16 mouse cellular contexts compared by ENCODE assay signal in the genomic region with DNA sequence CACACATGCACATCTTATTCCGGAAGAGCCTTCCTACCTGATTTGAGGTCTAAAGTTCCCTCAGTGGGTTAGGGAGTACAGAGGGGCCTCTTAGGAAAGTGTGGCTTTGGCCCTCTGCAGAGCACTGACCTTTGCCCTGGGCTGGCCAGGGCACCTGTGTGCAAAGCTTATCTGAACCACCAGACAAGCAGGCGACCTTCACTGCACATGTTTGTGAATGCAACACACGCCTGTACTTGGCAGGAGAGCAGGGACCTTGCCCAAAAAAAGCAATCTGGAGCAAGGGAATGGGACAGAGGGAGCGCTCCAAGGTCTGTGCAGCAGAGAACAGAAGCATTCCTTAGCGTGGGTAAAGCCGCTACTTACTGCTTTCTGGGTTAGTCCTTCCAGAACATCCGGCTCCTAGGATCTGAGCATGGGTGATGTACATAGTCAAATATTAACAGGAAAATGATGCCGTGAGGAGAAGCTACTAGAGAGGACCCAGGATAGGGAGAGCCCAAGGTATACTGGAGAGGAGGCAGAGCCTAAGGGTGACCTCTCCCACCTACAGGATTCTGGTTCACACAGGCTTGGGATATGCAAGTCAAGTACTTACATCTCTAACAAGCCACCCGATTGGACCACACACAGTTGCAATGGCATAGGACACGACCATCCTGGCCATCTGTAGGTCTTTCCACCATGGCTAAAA. TPM values are rescaled to one million over a fixed set of nuclear protein-coding genes. Genes with fewer than 3 reads are reported as not detected.
DNase-seq lines count a peak whose midpoint lies in the region; ATAC-seq and TF ChIP-seq lines count a peak whose summit lies in the region.
"Had no signal": no experiment of that assay in that cellular context is flagged by ENCODE, and none has a peak within 500 bp of the region (broad histone marks: within the 10 kb centered on the region; RNA-seq: fewer than 3 reads in every experiment).

No protein-coding gene starts in this region.

- peak overlapping the region; percentile 5; the same call in 1 of the 2 replicates for H3K4me2 ChIP-seq in liver, embryonic 11.5 days
- H3K4me2 ChIP-seq: embryonic facial prominence, embryonic 12.5 days; hindbrain, embryonic 15.5 days; lung, embryonic 15.5 days had no signal

- no peaks in the 10 kb centered on the region for H3K36me3 ChIP-seq in liver, embryonic 11.5 days (ENCODE audit: control insufficient read depth, insufficient read depth, low read length)
- H3K36me3 ChIP-seq: embryonic facial prominence, embryonic 12.5 days; hindbrain, embryonic 15.5 days; lung, embryonic 15.5 days had no signal

- H3K27me3 ChIP-seq in liver, embryonic 11.5 days (replicated peaks; ENCODE audit: control insufficient read depth, insufficient read depth, low read length) = no peaks in the 10 kb centered on the region
- H3K27me3 ChIP-seq in cerebellum, adult 2 months (ENCODE audit: control insufficient read depth, insufficient read depth, low read length) = 0 out of 2 replicates have a peak, but pooled peaks cover 1% of the 10 kb centered on the region
- H3K27me3 ChIP-seq: hindbrain, embryonic 15.5 days; lung, embryonic 15.5 days had no signal

- peaks cover 10% of the 10 kb centered on the region for H3K4me1 ChIP-seq in liver, embryonic 11.5 days (replicated peaks; ENCODE audit: control insufficient read depth, insufficient read depth, low read length)
- no peaks in the 10 kb centered on the region; the same call in 1 of the 2 replicates for H3K4me1 ChIP-seq in cerebellum, adult 2 months (ENCODE audit: control insufficient read depth, insufficient read depth, low read length)

- WGBS in liver, embryonic 11.5 days = 69% methylated on average over 10 of the region's 10 CpGs
- WGBS in cerebellum, adult 2 months = 87% methylated on average over 10 of the region's 10 CpGs

- peak; percentile 59 for ATAC-seq in liver, embryonic 11.5 days (replicated peaks; ENCODE audit: low FRiP score)

- H3K9me3 ChIP-seq in liver, embryonic 11.5 days (ENCODE audit: control insufficient read depth, low read length) = no peaks in the 10 kb centered on the region
- H3K9me3 ChIP-seq: embryonic facial prominence, embryonic 12.5 days; hindbrain, embryonic 15.5 days; lung, embryonic 15.5 days; megakaryocyte, embryonic 14.5 days had no signal

- H3K9ac ChIP-seq in liver, embryonic 11.5 days (ENCODE audit: low read depth, low read length) = no peak overlapping the region
- H3K9ac ChIP-seq: embryonic facial prominence, embryonic 12.5 days; hindbrain, embryonic 15.5 days; lung, embryonic 15.5 days had no signal

- H3K27ac ChIP-seq in liver, embryonic 11.5 days (ENCODE audit: low read depth, low read length) = peak overlapping the region; percentile 52
- no peak overlapping the region for H3K27ac ChIP-seq in cerebellum, adult 2 months (ENCODE audit: insufficient read depth, low read length)
- H3K27ac ChIP-seq: embryonic facial prominence, embryonic 12.5 days; hindbrain, embryonic 15.5 days; layer of hippocampus, adult 2 months; lung, embryonic 15.5 days had no signal

- TF ChIP-seq CTCF in cerebellum, adult 2 months (IDR thresholded peaks at IDR 0.05; ENCODE audit: borderline replicate concordance, insufficient read depth, low read depth, low read length) = no peak

- H3K4me3 ChIP-seq in liver, embryonic 11.5 days (ENCODE audit: low read depth, low read length) = no peak overlapping the region
- no peak overlapping the region for H3K4me3 ChIP-seq in cerebellum, adult 2 months (replicated peaks; ENCODE audit: insufficient read depth, low read depth, low read length)
- H3K4me3 ChIP-seq: embryonic facial prominence, embryonic 12.5 days; hindbrain, embryonic 15.5 days; layer of hippocampus, adult 2 months; lung, embryonic 15.5 days; megakaryocyte, embryonic 14.5 days; myocyte had no signal

- peak; percentile 61 for DNase-seq in adrenal gland, adult 2 months
- DNase-seq in adrenal gland, postnatal 4 days (ENCODE audit: low spot score in 2 of 2) = no peak
- peak; percentile 10 for DNase-seq in kidney, postnatal 14 days
- no peak for DNase-seq in kidney, postnatal 4 days
- DNase-seq in liver, embryonic 11.5 days (ENCODE audit: low spot score) = no peak
- peak; percentile 87 for DNase-seq in yolk sac, embryonic 10.5 days (ENCODE audit: low spot score)
- DNase-seq in layer of hippocampus, adult 18-20 months (ENCODE audit: low spot score in 2 of 2) = no peak
- no peak for DNase-seq in cerebellum, adult 2 months
- DNase-seq: gastrocnemius, postnatal 25 days; right cerebral cortex, postnatal 4 days had no signal

- no peak for TF ChIP-seq POLR2A in cerebellum, adult 2 months (IDR thresholded peaks at IDR 0.05; ENCODE audit: borderline replicate concordance, insufficient read depth, low read length)

RNA-seq across cellular contexts. Expression of gene Bcar3, which starts 19.1 kb away (rescaled TPM):
- 10 to 100 TPM; 51.6 to 63.5 TPM for total RNA-seq in adrenal gland, adult 2 months (2021)
- polyA plus RNA-seq in adrenal gland, adult 2 months (2012; rRNA removed) = 108 and 128 TPM in 2 replicates
- total RNA-seq in adrenal gland, postnatal 4 days (2021) = 10 to 100 TPM; 47.6 to 54.2 TPM
- 10.1 and 12.2 TPM in 2 replicates for polyA plus RNA-seq in liver, embryonic 11.5 days (2014; fragmentation: Nextera tagmentation; extraction: Ambion mirVana)
- total RNA-seq in layer of hippocampus, adult 18-20 months (2021) = 1 to 10 TPM; 8.8 to 9.8 TPM
- 17.2 and 19.5 TPM in 2 replicates for polyA plus RNA-seq in cerebellum, adult 2 months (2012; rRNA removed)

RNA-seq across cellular contexts. Expression of gene Dnttip2, which starts 38.9 kb away (rescaled TPM):
- total RNA-seq in adrenal gland, adult 2 months (2021) = 10 to 100 TPM; 35.4 to 63.5 TPM
- 1.2 and 2.1 TPM in 2 replicates for polyA plus RNA-seq in adrenal gland, adult 2 months (2012; rRNA removed)
- total RNA-seq in adrenal gland, postnatal 4 days (2021) = 10 to 100 TPM; 47.4 to 52.4 TPM
- 93.7 and 102 TPM in 2 replicates for polyA plus RNA-seq in liver, embryonic 11.5 days (2014; fragmentation: Nextera tagmentation; extraction: Ambion mirVana)
- total RNA-seq in layer of hippocampus, adult 18-20 months (2021) = 10 to 100 TPM; 28.1 to 30.0 TPM
- polyA plus RNA-seq in cerebellum, adult 2 months (2012; rRNA removed) = 24.2 and 24.3 TPM in 2 replicates

Comparison
In these comparisons a context has a peak if more than half of its experiments do, and no peak if none do; other contexts are left out.
1. DNase-seq: peak in adrenal gland, adult 2 months (single experiment), kidney, postnatal 14 days (single experiment) and yolk sac, embryonic 10.5 days (single experiment); none in adrenal gland, postnatal 4 days (0 of 2), kidney, postnatal 4 days (0 of 2), liver, embryonic 11.5 days (single experiment), layer of hippocampus, adult 18-20 months (0 of 2) and cerebellum, adult 2 months (0 of 2).
2. RNA of gene Bcar3, which starts 19.1 kb away (total RNA-seq): 51.6 to 63.5 TPM in adrenal gland, adult 2 months and 47.6 to 54.2 TPM in adrenal gland, postnatal 4 days; 8.8 to 9.8 TPM in layer of hippocampus, adult 18-20 months; every median in the first group is over 4 times any median in the second.